Mouse (Mus musculus) stomach, embryonic 14.5 days (tissue): ENCODE measurements around the gene Sept12. TPM values are rescaled to one million over a fixed set of nuclear protein-coding genes. Genes with fewer than 3 reads are reported as not detected.

Source experiments
- ATAC-seq: fragments of 200-750 bp; cut with Nextera tagmentation; 2 replicates; pipeline ENCODE4 v1.8.0; 2017; ENCODE audit warnings: low read depth, moderate TSS enrichment; ENCODE audit not compliant: insufficient number of reproducible peaks, insufficient read depth, low FRiP score
- H3K27ac ChIP-seq: fragments of 300-500 bp; sonication (generic); 2 replicates; pipeline ENCODE4 v1.5.1; 2014; ENCODE audit warnings: mild to moderate bottlenecking, low read length, moderate library complexity, mixed read lengths
- H3K27me3 ChIP-seq: fragments of 300-500 bp; sonication (generic); 2 replicates; pipeline ENCODE4 v1.6.1; 2014; ENCODE audit warnings: low read length, control low read depth, mixed read lengths; ENCODE audit not compliant: control insufficient read depth, insufficient read depth
- H3K36me3 ChIP-seq: fragments of 300-500 bp; sonication (generic); 2 replicates; pipeline ENCODE4 v1.6.1; 2014; ENCODE audit warnings: mild to moderate bottlenecking, control low read depth, low read length, moderate library complexity, mixed read lengths; ENCODE audit not compliant: control insufficient read depth, insufficient read depth
- H3K4me1 ChIP-seq: fragments of 300-500 bp; sonication (generic); 2 replicates; pipeline ENCODE4 v1.6.1; 2014; ENCODE audit warnings: low read length, control low read depth, mixed read lengths; ENCODE audit not compliant: control insufficient read depth, insufficient read depth
- H3K4me2 ChIP-seq: fragments of 300-500 bp; sonication (generic); replicated peaks from 2 replicates; pipeline ENCODE4 v1.6.1; 2014; ENCODE audit warnings: low read depth, low read length, control low read depth
- H3K4me3 ChIP-seq: fragments of 300-500 bp; sonication (generic); 2 replicates; pipeline ENCODE4 v1.5.1; 2014; ENCODE audit warnings: low read depth, low read length, control low read depth
- H3K9ac ChIP-seq: fragments of 300-500 bp; sonication (generic); replicated peaks from 2 replicates; pipeline ENCODE4 v1.6.1; 2014; ENCODE audit warnings: low read depth, mild to moderate bottlenecking, control low read depth, low read length, moderate library complexity, mixed read lengths
- H3K9me3 ChIP-seq: fragments of 300-500 bp; sonication (generic); 2 replicates; pipeline ENCODE4 v1.6.1; 2016; ENCODE audit warnings: low read depth, low read length, control low read depth; ENCODE audit not compliant: control insufficient read depth
- WGBS: fragments of 180-500 bp; shearing (Covaris S2); extraction: QIAGEN DNeasy Blood & Tissue Kit; methylation state at CpG from one replicate; pipeline ENCODE4 v1.1.7; 2014; 5-methylcytosine and 5-hydroxymethylcytosine counted together
- polyA plus RNA-seq: library from polyadenylated mRNA; unstranded; fragments of >200 nt; fragmentation: Nextera tagmentation; extraction: Ambion mirVana; gene quantifications from 2 replicates; pipeline ENCODE4 v1.2.1, GENCODE M21; 2014

Sept12 gene
- polyA plus RNA-seq, 1 experiment from 2014 or later = not detected

GRCm38 (mm10) chr16:4947378-4947777 is 50.3 kb downstream of the Sept12 start:
- ATAC-seq = no peak
- H3K9ac ChIP-seq = no peak overlapping the region
- H3K4me3 ChIP-seq = no peak overlapping the region
- no peak overlapping the region for H3K27ac ChIP-seq
- H3K27me3 ChIP-seq = no peaks in the 10 kb centered on the region
- peaks cover 64% of the 10 kb centered on the region for H3K36me3 ChIP-seq
- no peak overlapping the region for H3K4me2 ChIP-seq
- H3K4me1 ChIP-seq = no peaks in the 10 kb centered on the region
- no peaks in the 10 kb centered on the region for H3K9me3 ChIP-seq
- 79% methylated on average over 4 of the region's 4 CpGs for WGBS

- WGBS = 79% methylated on average over 3 of the region's 3 CpGs
- Histone ChIP-seq H3K27me3 (no peaks in the 10 kb centered on the region), H3K4me2 (no peak overlapping the region), H3K27ac (no peak overlapping the region), H3K4me3 (no peak overlapping the region), H3K9ac (no peak overlapping the region), H3K4me1 (no peaks in the 10 kb centered on the region), H3K36me3 (peaks cover 71% of the 10 kb centered on the region), H3K9me3 (no peaks in the 10 kb centered on the region)
- ATAC-seq = no peak
Observed at GRCm38 (mm10) chr16:4946155-4946554, 51.5 kb downstream of the Sept12 start.

GRCm38 (mm10) chr16:4945415-4945814 is 52.2 kb downstream of the Sept12 start:
- no peak for ATAC-seq
- no peak overlapping the region for H3K4me3 ChIP-seq
- H3K9me3 ChIP-seq = no peaks in the 10 kb centered on the region
- no peaks in the 10 kb centered on the region for H3K27me3 ChIP-seq
- no peak overlapping the region for H3K27ac ChIP-seq
- no peak overlapping the region for H3K4me2 ChIP-seq
- H3K4me1 ChIP-seq = no peaks in the 10 kb centered on the region
- 82% methylated on average over 4 of the region's 4 CpGs for WGBS
- H3K9ac ChIP-seq = no peak overlapping the region
- H3K36me3 ChIP-seq = peaks cover 73% of the 10 kb centered on the region

- H3K4me2 ChIP-seq = no peak overlapping the region
- ATAC-seq = no peak
- no peak overlapping the region for H3K27ac ChIP-seq
- H3K36me3 ChIP-seq = peaks cover 65% of the 10 kb centered on the region
- no peak overlapping the region for H3K9ac ChIP-seq
- peaks cover 8% of the 10 kb centered on the region; the same call in 1 of the 2 replicates for H3K4me1 ChIP-seq
- 93% methylated on average over 3 of the region's 3 CpGs for WGBS
- no peaks in the 10 kb centered on the region for H3K9me3 ChIP-seq
- H3K27me3 ChIP-seq = no peaks in the 10 kb centered on the region
- no peak overlapping the region for H3K4me3 ChIP-seq
Observed at GRCm38 (mm10) chr16:4943431-4943830, 54.2 kb downstream of the Sept12 start.

GRCm38 (mm10) chr16:4942868-4943267 is 54.8 kb downstream of the Sept12 start:
- Histone ChIP-seq H3K36me3 (peaks cover 60% of the 10 kb centered on the region), H3K9ac (no peak overlapping the region), H3K9me3 (no peaks in the 10 kb centered on the region), H3K27me3 (no peaks in the 10 kb centered on the region), H3K4me2 (no peak overlapping the region), H3K4me1 (peaks cover 8% of the 10 kb centered on the region; the same call in 1 of the 2 replicates), H3K4me3 (no peak overlapping the region), H3K27ac (no peak overlapping the region)
- WGBS = 94% methylated on average over 8 of the region's 8 CpGs
- ATAC-seq = no peak

- no peak overlapping the region for H3K4me2 ChIP-seq
- H3K4me3 ChIP-seq = no peak overlapping the region
- no peak overlapping the region for H3K9ac ChIP-seq
- H3K4me1 ChIP-seq = peaks cover 8% of the 10 kb centered on the region; the same call in 1 of the 2 replicates
- H3K36me3 ChIP-seq = peaks cover 55% of the 10 kb centered on the region
- H3K27me3 ChIP-seq = no peaks in the 10 kb centered on the region
- no peak overlapping the region for H3K27ac ChIP-seq
- ATAC-seq = no peak
- H3K9me3 ChIP-seq = no peaks in the 10 kb centered on the region
Observed at GRCm38 (mm10) chr16:4941016-4941415, 56.6 kb downstream of the Sept12 start.

- H3K9ac ChIP-seq = no peak overlapping the region
- no peak overlapping the region for H3K4me2 ChIP-seq
- no peak overlapping the region for H3K27ac ChIP-seq
- whole genome bisulfite sequencing = 81% methylated on average over 10 of the region's 10 CpGs
- 0 out of 2 replicates have a peak overlapping the region, but pooled peaks have one; percentile 67 for H3K4me3 ChIP-seq
- no peak for ATAC-seq
- peaks cover 8% of the 10 kb centered on the region; the same call in 1 of the 2 replicates for H3K4me1 ChIP-seq
- H3K27me3 ChIP-seq = no peaks in the 10 kb centered on the region
- peaks cover 57% of the 10 kb centered on the region for H3K36me3 ChIP-seq
- no peaks in the 10 kb centered on the region for H3K9me3 ChIP-seq
Observed at GRCm38 (mm10) chr16:4940311-4940850, 57.3 kb downstream of the Sept12 start.

GRCm38 (mm10) chr16:4939412-4939811 is 58.2 kb downstream of the Sept12 start:
- Histone ChIP-seq H3K4me3 (peak overlapping the region; percentile 67), H3K36me3 (peaks cover 62% of the 10 kb centered on the region), H3K27ac (peak overlapping the region; percentile 75; the same call in 1 of the 2 replicates), H3K27me3 (no peaks in the 10 kb centered on the region), H3K9me3 (no peaks in the 10 kb centered on the region), H3K4me2 (peak overlapping the region; percentile 82), H3K4me1 (peaks cover 8% of the 10 kb centered on the region; the same call in 1 of the 2 replicates), H3K9ac (peak overlapping the region; percentile 60)
- ATAC-seq = peak; percentile 53; the same call in 1 of the 2 replicates
- under 1% methylated on average over 16 of the region's 16 CpGs for WGBS

GRCm38 (mm10) chr16:4938989-4939388 is 58.7 kb downstream of the Sept12 start:
- Histone ChIP-seq H3K4me2 (peak overlapping the region; percentile 82), H3K9me3 (no peaks in the 10 kb centered on the region), H3K27ac (peak overlapping the region; percentile 75; the same call in 1 of the 2 replicates), H3K9ac (peak overlapping the region; percentile 60), H3K4me3 (peak overlapping the region; percentile 67), H3K36me3 (peaks cover 66% of the 10 kb centered on the region), H3K4me1 (peaks cover 8% of the 10 kb centered on the region; the same call in 1 of the 2 replicates), H3K27me3 (no peaks in the 10 kb centered on the region)
- under 1% methylated on average over 28 of the region's 28 CpGs for WGBS
- ATAC-seq = peak; percentile 95
